Mouse (Mus musculus) intestine, embryonic 14.5 days (tissue): ENCODE measurements at regions not wholly inside any gene's neighbourhood (a gene's known extent, or its start where the extent isn't known, plus 50 kb on each side); places are given as distances from the start of the nearest gene placed in this dataset.
"Not testable (repeated sequence)": the region's sequence is repeated elsewhere in the genome, so short reads cannot be mapped to it uniquely, and the experiment has no call there.

ENCODE experiments used
- ATAC-seq: fragments of 200-750 bp; cut with Nextera tagmentation; replicated peaks from 2 replicates; pipeline ENCODE4 v1.8.0; 2017; ENCODE audit warnings: low read depth, moderate number of reproducible peaks, moderate TSS enrichment, moderate library complexity; ENCODE audit not compliant: low FRiP score, low TSS enrichment
- DNase-seq: peaks from one replicate; pipeline ENCODE4 v3.0.0-alpha.2; 2018; ENCODE audit warnings: low spot score
- H3K27ac ChIP-seq: fragments of 300-500 bp; sonication (generic); 2 replicates; pipeline ENCODE4 v1.5.1; 2014; ENCODE audit warnings: low read depth, mild to moderate bottlenecking, control low read depth
- H3K27me3 ChIP-seq: fragments of 300-500 bp; sonication (generic); replicated peaks from 2 replicates; pipeline ENCODE4 v1.6.1; 2014; ENCODE audit warnings: low read length, control low read depth; ENCODE audit not compliant: control insufficient read depth, insufficient read depth
- H3K36me3 ChIP-seq: fragments of 300-500 bp; sonication (generic); 2 replicates; pipeline ENCODE4 v1.6.1; 2014; ENCODE audit warnings: low read length, control low read depth; ENCODE audit not compliant: control insufficient read depth, insufficient read depth
- H3K4me1 ChIP-seq: fragments of 300-500 bp; sonication (generic); replicated peaks from 2 replicates; pipeline ENCODE4 v1.6.1; 2014; ENCODE audit warnings: low read length, control low read depth, mixed read lengths; ENCODE audit not compliant: control insufficient read depth, insufficient read depth
- H3K4me2 ChIP-seq: fragments of 300-500 bp; sonication (generic); 2 replicates; pipeline ENCODE4 v1.6.1; 2014; ENCODE audit warnings: low read length
- H3K4me3 ChIP-seq: fragments of 300-500 bp; sonication (generic); 2 replicates; pipeline ENCODE4 v1.5.1; 2014; ENCODE audit warnings: low read depth, low read length, control low read depth, mixed read lengths
- H3K9ac ChIP-seq: fragments of 300-500 bp; sonication (generic); 2 replicates; pipeline ENCODE4 v1.6.1; 2014; ENCODE audit warnings: mild to moderate bottlenecking, low read length
- H3K9me3 ChIP-seq: fragments of 300-500 bp; sonication (generic); 2 replicates; pipeline ENCODE4 v1.6.1; 2016; ENCODE audit warnings: low read length, control low read depth; ENCODE audit not compliant: control insufficient read depth
- WGBS: fragments of 180-500 bp; shearing (Covaris S2); extraction: QIAGEN DNeasy Blood & Tissue Kit; methylation state at CpG from one replicate; pipeline ENCODE4 v1.1.7; 2014; 5-methylcytosine and 5-hydroxymethylcytosine counted together

DNA sequence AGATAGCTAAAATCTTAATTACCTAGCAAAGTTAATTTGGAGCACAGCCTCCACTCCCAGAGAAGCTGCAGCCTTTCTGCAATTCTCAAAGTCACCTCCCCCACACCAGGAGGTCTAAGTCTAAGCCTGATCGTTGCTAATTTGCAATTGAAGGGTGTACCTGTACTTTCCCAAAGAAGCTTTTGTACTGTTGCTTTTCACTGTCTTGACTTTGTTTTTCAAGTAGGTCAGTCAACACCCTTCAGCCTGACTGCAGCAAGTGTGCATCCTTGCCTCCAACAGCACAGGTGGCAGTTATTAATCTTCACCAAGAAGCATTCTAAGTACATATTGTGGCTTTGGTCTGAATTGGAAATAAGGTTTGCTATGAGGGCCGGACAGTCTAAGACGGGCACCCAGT is 91.7 kb upstream of the Slc22a30 start:
- H3K9me3 ChIP-seq, ATAC-seq, H3K27me3 ChIP-seq, H3K27ac ChIP-seq, H3K4me2 ChIP-seq, H3K9ac ChIP-seq, H3K4me3 ChIP-seq, H3K36me3 ChIP-seq, DNase-seq, H3K4me1 ChIP-seq: not testable (repeated sequence)
- 91% methylated on average over 3 of the region's 3 CpGs for WGBS

DNA sequence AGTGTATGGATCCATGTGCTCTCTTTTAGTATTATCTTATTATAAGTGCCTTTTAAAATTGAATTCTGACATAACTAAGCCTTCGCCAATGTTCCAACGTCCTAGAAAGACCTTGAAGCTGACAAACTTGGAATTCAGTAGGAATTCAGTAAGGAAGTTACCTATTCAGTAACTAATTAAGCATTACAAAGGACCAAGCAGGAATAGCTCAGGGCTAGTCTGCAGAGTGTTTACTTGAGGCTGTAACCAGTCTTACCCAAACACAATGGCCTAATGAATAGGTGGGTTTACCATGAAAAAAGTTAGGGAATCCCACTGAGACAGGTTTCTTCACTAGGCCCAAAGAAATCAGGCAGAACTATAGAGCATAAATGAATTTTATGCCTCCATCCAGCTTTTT is 92.6 kb upstream of the Slc22a30 start:
- DNase-seq, H3K4me3 ChIP-seq, H3K4me2 ChIP-seq, ATAC-seq, H3K27ac ChIP-seq, H3K4me1 ChIP-seq, H3K9me3 ChIP-seq, H3K27me3 ChIP-seq, H3K9ac ChIP-seq, H3K36me3 ChIP-seq: not testable (repeated sequence)
- WGBS: 87% methylated on average over 2 of the region's 2 CpGs

DNA sequence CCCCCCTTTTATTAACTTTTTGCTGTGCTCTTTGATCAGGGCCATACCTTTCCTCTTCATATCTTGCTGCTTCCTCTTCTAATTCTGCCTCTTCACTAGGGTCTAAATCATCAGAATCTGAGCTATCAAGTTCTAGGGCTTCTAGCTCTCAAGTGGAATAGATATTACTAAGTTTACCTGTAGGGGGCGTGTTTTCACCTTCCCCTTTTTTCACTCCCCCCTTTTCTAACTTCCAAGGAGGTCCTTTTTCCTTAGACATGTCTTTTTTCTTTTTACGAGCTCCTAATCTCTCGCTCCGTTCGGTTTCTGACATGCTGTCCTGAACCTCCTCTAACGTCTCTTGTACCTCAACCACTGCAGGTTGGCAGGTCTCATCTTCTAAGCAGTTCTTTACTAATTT is 73.3 kb upstream of the Slc22a8 start:
- not testable (repeated sequence) for ATAC-seq, H3K27me3 ChIP-seq, H3K4me3 ChIP-seq, H3K4me1 ChIP-seq, H3K9me3 ChIP-seq, DNase-seq, H3K9ac ChIP-seq, H3K36me3 ChIP-seq, H3K4me2 ChIP-seq, H3K27ac ChIP-seq
- 80% methylated on average over 6 of the region's 6 CpGs for WGBS

DNA sequence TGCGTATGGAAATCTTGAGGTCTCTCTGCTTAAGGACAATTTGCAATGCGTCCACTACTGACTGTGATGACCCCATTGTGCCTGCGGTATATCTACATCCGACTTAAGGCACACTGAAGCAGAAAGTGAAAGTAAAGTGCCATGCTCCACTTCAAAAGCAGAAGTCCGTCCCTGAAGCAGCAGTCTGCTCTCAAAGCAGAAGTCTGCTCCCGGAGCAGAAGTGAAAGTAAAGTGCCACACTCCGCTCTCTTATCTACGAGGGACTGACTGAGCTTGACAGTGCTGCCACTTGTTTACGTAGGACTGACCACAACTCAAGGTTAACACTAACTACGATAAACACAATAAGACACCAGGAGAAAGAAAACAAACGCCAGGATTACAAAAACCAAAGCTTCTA is 72.8 kb upstream of the Slc22a8 start:
- peak overlapping the region; percentile 33 for H3K4me2 ChIP-seq
- H3K9me3 ChIP-seq: no peaks in the 10 kb centered on the region
- no peaks in the 10 kb centered on the region for H3K4me1 ChIP-seq
- no peak for ATAC-seq
- 62% methylated on average over 11 of the region's 11 CpGs for WGBS
- no peak overlapping the region for H3K9ac ChIP-seq
- H3K36me3 ChIP-seq: no peaks in the 10 kb centered on the region
- no peak overlapping the region for H3K4me3 ChIP-seq
- no peak for DNase-seq
- no peak overlapping the region for H3K27ac ChIP-seq
- H3K27me3 ChIP-seq: no peaks in the 10 kb centered on the region

DNA sequence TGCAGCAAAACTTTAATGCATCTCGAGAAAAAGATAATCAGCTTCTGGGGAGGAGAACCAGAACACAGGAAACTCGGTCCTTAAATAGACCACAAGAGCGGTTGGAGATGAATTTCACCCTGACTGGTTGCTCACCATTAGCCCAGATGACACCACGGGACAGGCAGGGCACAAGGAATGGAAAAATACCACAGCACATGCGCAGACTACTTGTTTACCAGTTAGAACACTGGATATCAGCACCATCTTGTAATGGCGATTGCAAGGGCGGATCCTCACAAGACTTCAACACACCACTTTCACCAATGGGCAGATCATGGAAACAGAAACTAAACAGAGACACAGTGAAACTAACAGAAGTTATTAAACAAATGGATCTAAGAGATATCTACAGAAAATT is 72.1 kb upstream of the Slc22a8 start:
- ATAC-seq, DNase-seq, H3K27ac ChIP-seq, H3K27me3 ChIP-seq, H3K9ac ChIP-seq, H3K9me3 ChIP-seq, H3K4me3 ChIP-seq, H3K4me1 ChIP-seq, H3K36me3 ChIP-seq, H3K4me2 ChIP-seq: not testable (repeated sequence)
- 86% methylated on average over 7 of the region's 7 CpGs for WGBS

DNA sequence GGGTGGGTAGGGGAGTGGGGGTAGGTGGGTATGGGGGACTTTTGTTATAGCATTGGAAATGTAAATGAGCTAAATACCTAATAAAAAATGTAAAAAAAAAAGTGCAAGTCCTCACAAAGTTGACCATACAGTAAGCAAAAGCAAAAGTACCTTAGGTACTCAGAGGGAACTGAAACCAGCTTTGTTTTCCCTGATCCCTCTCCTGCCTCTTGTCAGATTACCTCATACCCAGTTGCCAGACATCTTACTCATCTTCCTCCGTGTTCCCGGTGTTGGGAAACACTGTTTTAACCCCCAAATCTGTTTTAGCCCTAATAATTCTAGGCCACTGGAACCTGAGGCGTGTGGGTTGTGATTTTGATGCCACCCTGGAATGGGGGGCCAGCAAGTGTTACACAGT is 56.5 kb upstream of the Slc22a8 start:
- Histone ChIP-seq H3K27me3 (no peaks in the 10 kb centered on the region), H3K9ac (no peak overlapping the region), H3K27ac (no peak overlapping the region), H3K36me3 (no peaks in the 10 kb centered on the region), H3K4me3 (no peak overlapping the region), H3K4me1 (no peaks in the 10 kb centered on the region), H3K4me2 (no peak overlapping the region), H3K9me3 (no peaks in the 10 kb centered on the region)
- DNase-seq (no peak), ATAC-seq (no peak)
- 76% methylated on average over 3 of the region's 3 CpGs for WGBS

DNA sequence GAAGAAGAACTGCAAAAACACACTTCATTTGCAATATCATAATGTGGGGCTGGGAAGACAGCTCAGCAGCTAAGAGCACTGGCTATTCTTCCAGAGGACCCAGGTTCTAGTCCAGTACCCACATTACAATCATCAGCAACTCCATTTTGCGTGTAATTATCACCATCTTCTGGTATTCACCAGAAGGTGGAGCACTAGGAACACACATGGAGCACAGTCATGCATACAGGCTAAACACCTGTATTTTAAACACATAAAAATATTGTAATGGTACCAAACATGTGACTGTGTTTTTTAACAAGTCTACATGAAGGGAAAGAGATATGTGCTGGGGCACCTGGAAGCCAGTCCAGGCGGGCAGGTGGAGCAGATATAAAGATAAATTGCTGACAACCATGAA is 55.0 kb upstream of the Slc22a8 start:
- no peak overlapping the region for H3K9ac ChIP-seq
- no peaks in the 10 kb centered on the region for H3K9me3 ChIP-seq
- DNase-seq (no peak), ATAC-seq (no peak)
- H3K4me3 ChIP-seq: no peak overlapping the region
- no peak overlapping the region for H3K4me2 ChIP-seq
- H3K36me3 ChIP-seq: no peaks in the 10 kb centered on the region
- H3K4me1 ChIP-seq: no peaks in the 10 kb centered on the region
- WGBS: 61% methylated on average over 2 of the region's 2 CpGs
- no peaks in the 10 kb centered on the region for H3K27me3 ChIP-seq
- no peak overlapping the region for H3K27ac ChIP-seq
